Mouse (Mus musculus): ENCODE data around the gene Gm7714.
"Not testable (repeated sequence)": the region's sequence is repeated elsewhere in the genome, so short reads cannot be mapped to it uniquely, and the experiment has no call there.

The Gm7714 gene

GRCm38 (mm10) chr5:88268619-88269018 lies at the start of gene Gm7714:
Gm7714 (plus strand) TSS chr5:88268919.
- DNase-seq (ENCODE audit: low spot score in 2 of 2) = no peak

- no peak for DNase-seq (ENCODE audit: low spot score in 2 of 2)
These were observed 12.2 kb upstream of the Gm7714 start for GRCm38 (mm10) chr5:88256475-88256874.

DNA sequence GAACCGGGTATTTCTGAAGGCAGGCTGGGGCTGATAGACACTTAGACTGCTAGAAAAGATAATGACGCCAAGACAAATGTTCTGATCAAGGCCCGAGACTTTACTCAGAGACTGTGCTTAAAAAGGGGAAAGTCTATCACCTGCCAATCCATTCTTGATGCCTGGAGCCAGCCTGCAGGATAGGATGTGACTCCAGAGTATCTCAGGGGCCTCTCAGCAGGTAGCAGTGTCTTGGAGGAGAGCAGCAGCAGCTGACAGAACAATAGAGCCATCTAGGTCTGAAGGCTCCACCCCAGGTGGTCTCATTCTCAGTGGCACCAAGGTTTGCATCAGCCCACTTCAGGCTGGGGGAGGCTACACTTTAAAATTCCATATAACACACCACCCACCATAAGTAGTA lies 42.6 kb downstream of the Gm7714 start:
- not testable (repeated sequence) for DNase-seq (ENCODE audit: low spot score in 2 of 2)

- DNase-seq (ENCODE audit: low spot score in 2 of 2) = no peak
These were observed 48.3 kb downstream of the Gm7714 start, which contains the start of gene Prol1 for GRCm38 (mm10) chr5:88317012-88317411. Prol1 (plus strand) TSS chr5:88317312.

Data from urinary bladder, postnatal 36 days (tissue).